Mouse (Mus musculus) spleen, adult 2 months (tissue): ENCODE results near the gene Ppargc1a.

ENCODE experiments used
- CTCF ChIP-seq: fragments of 200-500 bp; IDR thresholded peaks from 2 replicates; pipeline ENCODE4 v1.5.1; 2011; ENCODE audit warnings: mild to moderate bottlenecking, inconsistent platforms; ENCODE audit not compliant: insufficient read depth, insufficient read length, insufficient replicate concordance; ENCODE audit errors: extremely low read depth
- POLR2A ChIP-seq: fragments of 200-500 bp; IDR thresholded peaks from 2 replicates; pipeline ENCODE4 v1.6.1; 2011; ENCODE audit warnings: low read depth, low read length, inconsistent platforms

DNA sequence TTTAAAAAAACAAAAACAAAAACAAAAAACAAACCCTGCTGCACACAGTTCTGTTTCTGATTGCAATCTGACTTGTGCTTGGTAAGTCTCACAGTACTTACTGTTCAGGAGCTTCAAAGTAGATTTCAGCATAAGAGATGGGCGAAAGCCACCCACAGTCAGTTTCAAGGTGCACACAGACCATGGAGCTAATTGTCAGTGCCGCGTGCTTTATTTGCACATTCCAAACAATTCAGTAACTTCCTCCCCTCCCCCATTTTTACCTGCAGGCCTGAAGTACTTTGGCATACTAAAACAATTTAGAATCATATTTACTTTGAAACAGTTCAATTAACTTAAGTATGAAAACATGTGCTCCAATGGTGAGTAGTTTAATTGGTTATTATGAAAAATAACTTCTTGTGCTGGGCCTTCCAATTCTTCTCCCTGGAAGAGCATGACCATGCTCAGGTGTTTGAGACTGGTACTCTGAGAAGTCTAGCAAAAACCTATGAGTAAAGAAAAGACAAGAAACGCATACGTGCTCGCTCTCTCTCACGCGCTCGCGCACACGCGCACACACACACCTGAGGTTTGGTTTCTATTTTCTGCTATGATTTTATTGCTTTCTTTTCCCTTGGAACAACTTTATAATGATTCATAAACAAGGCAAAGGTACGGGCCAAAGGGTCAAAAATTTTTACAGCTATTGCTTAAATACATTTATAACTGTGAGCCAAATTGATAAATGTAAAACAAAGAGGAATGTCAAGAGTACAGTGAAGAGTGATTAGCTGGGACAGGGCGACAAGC lies 121.0 kb downstream of the Ppargc1a start:
- TF ChIP-seq CTCF, result no peak
- TF ChIP-seq POLR2A, result no peak
